Mouse (Mus musculus) megakaryocyte, embryonic 14.5 days (primary cell): ENCODE data around the gene Tmod3.

Experiments used
- FLI1 ChIP-seq: IDR thresholded peaks from 2 replicates; pipeline ENCODE4 v1.6.1; 2012; ENCODE audit warnings: low read length, inconsistent platforms, mixed read lengths
- GATA1 ChIP-seq: IDR thresholded peaks from 3 replicates; pipeline ENCODE4 v1.6.1; 2012; ENCODE audit warnings: mixed read lengths, low read length, inconsistent platforms, borderline replicate concordance

GRCm38 (mm10) chr9:75581694-75582350 is 22.4 kb upstream of the Tmod3 start:
- TF ChIP-seq FLI1 (no peak), GATA1 (no peak)
